Mouse (Mus musculus) midbrain, embryonic 13.5 days (tissue): ENCODE results near the gene Zfp58. TPM values are rescaled to one million over a fixed set of nuclear protein-coding genes. Genes with fewer than 3 reads are reported as not detected.
A peak's percentile ranks its signal among the peaks of the same experiment; 100 is the strongest.

Experiments used
- ATAC-seq: fragments of 200-750 bp; cut with Nextera tagmentation; 2 replicates; pipeline ENCODE4 v1.8.0; 2017; ENCODE audit warnings: mild to moderate bottlenecking, moderate TSS enrichment, moderate library complexity
- H3K27ac ChIP-seq: fragments of 300-500 bp; sonication (generic); 2 replicates; pipeline ENCODE4 v1.5.1; 2015; ENCODE audit warnings: inconsistent platforms, mild to moderate bottlenecking, moderate library complexity
- H3K27me3 ChIP-seq: fragments of 300-500 bp; sonication (generic); 2 replicates; pipeline ENCODE4 v1.6.1; 2015; ENCODE audit warnings: mild to moderate bottlenecking, inconsistent platforms
- H3K36me3 ChIP-seq: fragments of 300-500 bp; sonication (generic); 2 replicates; pipeline ENCODE4 v1.6.1; 2015; ENCODE audit warnings: mild to moderate bottlenecking, inconsistent platforms
- H3K4me1 ChIP-seq: fragments of 300-500 bp; sonication (generic); replicated peaks from 2 replicates; pipeline ENCODE4 v1.6.1; 2015; ENCODE audit warnings: inconsistent platforms
- H3K4me2 ChIP-seq: fragments of 300-500 bp; sonication (generic); replicated peaks from 2 replicates; pipeline ENCODE4 v1.6.1; 2015; ENCODE audit warnings: moderate library complexity, mild to moderate bottlenecking, inconsistent platforms
- H3K4me3 ChIP-seq: fragments of 300-500 bp; sonication (generic); replicated peaks from 2 replicates; pipeline ENCODE4 v1.5.1; 2015; ENCODE audit warnings: mild to moderate bottlenecking, inconsistent platforms
- H3K9ac ChIP-seq: fragments of 300-500 bp; sonication (generic); replicated peaks from 2 replicates; pipeline ENCODE4 v1.6.1; 2015; ENCODE audit warnings: mild to moderate bottlenecking, inconsistent platforms
- H3K9me3 ChIP-seq: fragments of 300-500 bp; sonication (generic); 2 replicates; pipeline ENCODE4 v1.6.1; 2016; ENCODE audit warnings: mild to moderate bottlenecking, inconsistent platforms
- WGBS: fragments of 180-500 bp; shearing (Covaris S2); methylation state at CpG from one replicate; pipeline ENCODE4 v1.1.7; 2015; 5-methylcytosine and 5-hydroxymethylcytosine counted together
- polyA plus RNA-seq: library from polyadenylated mRNA; unstranded; fragments of >200 nt; fragmentation: Nextera tagmentation; extraction: Ambion mirVana; gene quantifications from 2 replicates; pipeline ENCODE4 v1.2.1, GENCODE M21; 2015

Zfp58 gene
- polyA plus RNA-seq, 1 experiment from 2014 or later = 15.1 TPM

- Histone ChIP-seq H3K4me1 (peaks cover 8% of the 10 kb centered on the region), H3K27me3 (no peaks in the 10 kb centered on the region), H3K4me2 (peak overlapping the region; percentile 69), H3K4me3 (peak overlapping the region; percentile 51), H3K9ac (peak overlapping the region; percentile 65), H3K27ac (no peak overlapping the region), H3K36me3 (0 out of 2 replicates have a peak, but pooled peaks cover 2% of the 10 kb centered on the region), H3K9me3 (no peaks in the 10 kb centered on the region)
- ATAC-seq = peak; percentile 35; the same call in 1 of the 2 replicates
- 3% methylated on average over 3 of the region's 3 CpGs for WGBS
Measured at GRCm38 (mm10) chr13:67452021-67452309, 48.4 kb downstream of the Zfp58 start.

GRCm38 (mm10) chr13:67451172-67452020 is 49.0 kb downstream of the Zfp58 start, which contains the start of gene Zfp874a:
Gene Zfp874a (minus strand): TSS chr13:67451624.
- Histone ChIP-seq H3K4me3 (peak within 1 kb of the TSS; percentile 51), H3K9me3 (0 out of 2 replicates have a peak, but pooled peaks cover 3% of the 10 kb centered on the region), H3K36me3 (peaks cover 8% of the 10 kb centered on the region; the same call in 1 of the 2 replicates), H3K9ac (peak within 1 kb of the TSS; percentile 65), H3K27me3 (no peaks in the 10 kb centered on the region), H3K27ac (no peak within 1 kb of the TSS), H3K4me2 (peak within 1 kb of the TSS; percentile 69), H3K4me1 (peaks cover 8% of the 10 kb centered on the region)
- 1% methylated on average over 20 of the region's 20 CpGs for WGBS
- peak; percentile 97 for ATAC-seq

Other genes starting within 250 kb of the Zfp58 start
- gene Zfp458, start 222.1 kb downstream of the Zfp58 start, polyA plus RNA-seq = 5.3 and 5.5 TPM in 2 replicates
- 1.5 and 1.6 TPM in 2 replicates for gene Zfp457, start 194.1 kb downstream of the Zfp58 start, polyA plus RNA-seq
- gene Zfp595, start 168.0 kb downstream of the Zfp58 start, polyA plus RNA-seq = 1.4 and 1.7 TPM in 2 replicates
- gene Gm28044, start 140.0 kb downstream of the Zfp58 start, polyA plus RNA-seq = not detected in 2 replicates
- 0.61 and 0.79 TPM in 2 replicates for gene Zfp953, start 139.9 kb downstream of the Zfp58 start, polyA plus RNA-seq
- gene Gm28041, start 124.8 kb downstream of the Zfp58 start, polyA plus RNA-seq = 0.44 TPM in 1 of 2 replicates, not detected in the other
- gene Zfp456, start 124.7 kb downstream of the Zfp58 start, polyA plus RNA-seq = 0.52 and 1.0 TPM in 2 replicates
- 4.0 and 5.2 TPM in 2 replicates for gene Zfp429, start 100.7 kb downstream of the Zfp58 start, polyA plus RNA-seq
- gene Zfp459, start 79.1 kb downstream of the Zfp58 start, polyA plus RNA-seq = 0.58 and 0.86 TPM in 2 replicates
- 5.2 and 7.3 TPM in 2 replicates for gene Zfp874a, start 48.9 kb downstream of the Zfp58 start, polyA plus RNA-seq
- 2.3 and 2.4 TPM in 2 replicates for gene Zfp874b, start 16.3 kb downstream of the Zfp58 start, polyA plus RNA-seq
- not detected in 2 replicates for gene Gm26965, start 25.6 kb upstream of the Zfp58 start, polyA plus RNA-seq
- gene Zfp87, start 25.6 kb upstream of the Zfp58 start, polyA plus RNA-seq = 35.4 and 38.7 TPM in 2 replicates
- gene Zfp748, start 53.3 kb upstream of the Zfp58 start, polyA plus RNA-seq = 16.2 and 17.1 TPM in 2 replicates
- gene Zfp729b, start 109.2 kb upstream of the Zfp58 start, polyA plus RNA-seq = 4.5 and 4.6 TPM in 2 replicates
- gene Gm49345, start 137.2 kb upstream of the Zfp58 start, polyA plus RNA-seq = not detected in 2 replicates
- gene Zfp729a, start 137.2 kb upstream of the Zfp58 start, polyA plus RNA-seq = 3.3 and 3.7 TPM in 2 replicates
- gene Zfp738, start 186.5 kb upstream of the Zfp58 start, polyA plus RNA-seq = 15.4 and 18.3 TPM in 2 replicates
- 9.8 and 10.3 TPM in 2 replicates for gene Zfp65, start 228.6 kb upstream of the Zfp58 start, polyA plus RNA-seq